Mouse (Mus musculus): ENCODE measurements around the gene Hdgfl3. TPM values are rescaled to one million over a fixed set of nuclear protein-coding genes. Genes with fewer than 3 reads are reported as not detected.

Hdgfl3 gene
- total RNA-seq, 2 experiments from 2014 or later, result 77.9 to 78.9 TPM

GRCm38 (mm10) chr7:81945398-81945797 is 11.1 kb upstream of the Hdgfl3 start:
- no peak overlapping the region for H3K4me3 ChIP-seq
- TF ChIP-seq CTCF (IDR thresholded peaks at IDR 0.05), result no peak; the same call in 1 of the 2 replicates
- intact Hi-C loops (cut with DNase I), result no loop called here
- DNase-seq (ENCODE audit: extremely low spot score in 1 of 2, low spot score in 2 of 2), result no peak
- H3K27ac ChIP-seq, result no peak overlapping the region

GRCm38 (mm10) chr7:81934806-81935205 is 533 bp upstream of the Hdgfl3 start:
- no peak for TF ChIP-seq CTCF (IDR thresholded peaks at IDR 0.05)
- intact Hi-C loops (cut with DNase I), result loop anchor here (5.0 kb wide), 2 partner anchors 58 to 148 kb away; partner anchors contain the start of gene 3110040N11Rik
- Histone ChIP-seq H3K27ac (peak overlapping the region; percentile 95), H3K4me3 (peak overlapping the region; percentile 61)
- no peak for DNase-seq (ENCODE audit: extremely low spot score in 1 of 2, low spot score in 2 of 2)

- H3K27ac ChIP-seq, result peak overlapping the region; percentile 95
- peak; percentile 70 to 74 for DNase-seq (ENCODE audit: extremely low spot score in 1 of 2, low spot score in 2 of 2)
- no peak for TF ChIP-seq CTCF (IDR thresholded peaks at IDR 0.05)
- H3K4me3 ChIP-seq, result peak overlapping the region; percentile 61
- intact Hi-C loops (cut with DNase I), result loop anchor here (1.0 to 5.0 kb wide), 3 partner anchors 56 to 146 kb away; partner anchors contain the start of gene 3110040N11Rik
These were observed 539 bp downstream of the Hdgfl3 start for GRCm38 (mm10) chr7:81933601-81934266.

GRCm38 (mm10) chr7:81933061-81933600 is 1.1 kb downstream of the Hdgfl3 start:
- no peak for DNase-seq (ENCODE audit: extremely low spot score in 1 of 2, low spot score in 2 of 2)
- H3K27ac ChIP-seq, result peak overlapping the region; percentile 95
- H3K4me3 ChIP-seq, result peak overlapping the region; percentile 61
- no peak for TF ChIP-seq CTCF (IDR thresholded peaks at IDR 0.05)
- intact Hi-C loops (cut with DNase I), result loop anchor here (1.0 to 5.0 kb wide), 3 partner anchors 56 to 146 kb away; partner anchors contain the start of gene 3110040N11Rik

- Histone ChIP-seq H3K4me3 (peak overlapping the region; percentile 61), H3K27ac (peak overlapping the region; percentile 95)
- TF ChIP-seq CTCF (IDR thresholded peaks at IDR 0.05), result no peak
- no peak for DNase-seq (ENCODE audit: extremely low spot score in 1 of 2, low spot score in 2 of 2)
- intact Hi-C loops (cut with DNase I), result loop anchor here (1.0 to 5.0 kb wide), 3 partner anchors 55 to 145 kb away; partner anchors contain the start of gene 3110040N11Rik
These were observed 1.7 kb downstream of the Hdgfl3 start for GRCm38 (mm10) chr7:81932521-81933045.

GRCm38 (mm10) chr7:81928998-81929397 is 5.3 kb downstream of the Hdgfl3 start:
- Histone ChIP-seq H3K27ac (0 out of 2 replicates have a peak overlapping the region, but pooled peaks have one; percentile 26), H3K4me3 (no peak overlapping the region)
- intact Hi-C loops (cut with DNase I), result no loop called here
- no peak for DNase-seq (ENCODE audit: extremely low spot score in 1 of 2, low spot score in 2 of 2)
- no peak for TF ChIP-seq CTCF (IDR thresholded peaks at IDR 0.05)

GRCm38 (mm10) chr7:81921379-81921952 is 12.8 kb downstream of the Hdgfl3 start:
- intact Hi-C loops (cut with DNase I), result no loop called here
- no peak overlapping the region for H3K4me3 ChIP-seq
- H3K27ac ChIP-seq, result no peak overlapping the region
- TF ChIP-seq CTCF (IDR thresholded peaks at IDR 0.05), result no peak
- no peak for DNase-seq (ENCODE audit: extremely low spot score in 1 of 2, low spot score in 2 of 2)

GRCm38 (mm10) chr7:81920314-81920713 is 14.0 kb downstream of the Hdgfl3 start:
- Histone ChIP-seq H3K4me3 (no peak overlapping the region), H3K27ac (no peak overlapping the region)
- DNase-seq (ENCODE audit: extremely low spot score in 1 of 2, low spot score in 2 of 2), result no peak
- intact Hi-C loops (cut with DNase I), result no loop called here
- TF ChIP-seq CTCF (IDR thresholded peaks at IDR 0.05), result no peak

- TF ChIP-seq CTCF (IDR thresholded peaks at IDR 0.05), result no peak
- H3K4me3 ChIP-seq, result no peak overlapping the region
- DNase-seq (ENCODE audit: extremely low spot score in 1 of 2, low spot score in 2 of 2), result no peak
- intact Hi-C loops (cut with DNase I), result no loop called here
- H3K27ac ChIP-seq, result no peak overlapping the region
These were observed 16.0 kb downstream of the Hdgfl3 start for GRCm38 (mm10) chr7:81918316-81918715.

GRCm38 (mm10) chr7:81904926-81905325 is 29.3 kb downstream of the Hdgfl3 start:
- TF ChIP-seq CTCF (IDR thresholded peaks at IDR 0.05), result no peak
- intact Hi-C loops (cut with DNase I), result no loop called here
- no peak for DNase-seq (ENCODE audit: extremely low spot score in 1 of 2, low spot score in 2 of 2)

GRCm38 (mm10) chr7:81904094-81904493 is 30.2 kb downstream of the Hdgfl3 start:
- Histone ChIP-seq H3K27ac (no peak overlapping the region), H3K4me3 (no peak overlapping the region)
- intact Hi-C loops (cut with DNase I), result no loop called here
- DNase-seq (ENCODE audit: extremely low spot score in 1 of 2, low spot score in 2 of 2), result no peak
- TF ChIP-seq CTCF (IDR thresholded peaks at IDR 0.05), result no peak

More at GRCm38 (mm10) chr7:81904926-81905325, 29.3 kb downstream of the Hdgfl3 start:
- no peak overlapping the region; the same call in 1 of the 2 replicates for H3K27ac ChIP-seq
- H3K4me3 ChIP-seq, result no peak overlapping the region

- TF ChIP-seq CTCF (IDR thresholded peaks at IDR 0.05), result no peak
- no peak overlapping the region for H3K4me3 ChIP-seq
- intact Hi-C loops (cut with DNase I), result no loop called here
- H3K27ac ChIP-seq, result no peak overlapping the region
- no peak for DNase-seq (ENCODE audit: extremely low spot score in 1 of 2, low spot score in 2 of 2)
These were observed 34.9 kb downstream of the Hdgfl3 start for GRCm38 (mm10) chr7:81899361-81899760.

Data from left cerebral cortex, adult 2 months (tissue).